Mouse (Mus musculus): ENCODE data around the gene Nqo2. TPM values are rescaled to one million over a fixed set of nuclear protein-coding genes. Genes with fewer than 3 reads are reported as not detected.

Nqo2 gene
- polyA plus RNA-seq, 1 experiment: 20.9 TPM

GRCm38 (mm10) chr13:34007234-34007633 lies 42.7 kb downstream of the Nqo2 start:
- Histone ChIP-seq H3K9ac (ENCODE audit: low read depth, poor library complexity, severe bottlenecking) (no peak overlapping the region), H3K27me3 (ENCODE audit: control insufficient read depth, insufficient read depth, low read length, poor library complexity, severe bottlenecking) (no peaks in the 10 kb centered on the region), H3K4me1 (ENCODE audit: control insufficient read depth, insufficient read depth, low read length) (no peaks in the 10 kb centered on the region), H3K27ac (ENCODE audit: insufficient read depth, low read length) (no peak overlapping the region), H3K36me3 (ENCODE audit: control insufficient read depth, insufficient read depth, low read length, poor library complexity, severe bottlenecking) (no peaks in the 10 kb centered on the region; the same call in 1 of the 2 replicates), H3K4me3 (ENCODE audit: low read depth, low read length) (no peak overlapping the region), H3K9me3 (replicated peaks; ENCODE audit: control insufficient read depth, insufficient read depth, low read length, poor library complexity, severe bottlenecking) (no peaks in the 10 kb centered on the region)
- no peak for TF ChIP-seq POLR2A (IDR thresholded peaks at IDR 0.05; ENCODE audit: insufficient read depth, low read length)
- TF ChIP-seq CTCF (IDR thresholded peaks at IDR 0.05; ENCODE audit: low read depth, low read length): no peak
- no peak for TF ChIP-seq EP300 (IDR thresholded peaks at IDR 0.05; ENCODE audit: insufficient read depth, low read depth, low read length)

- Histone ChIP-seq H3K36me3 (ENCODE audit: control insufficient read depth, insufficient read depth, low read length, poor library complexity, severe bottlenecking) (peaks cover 3% of the 10 kb centered on the region; the same call in 1 of the 2 replicates), H3K27me3 (ENCODE audit: control insufficient read depth, insufficient read depth, low read length, poor library complexity, severe bottlenecking) (no peaks in the 10 kb centered on the region), H3K9ac (ENCODE audit: low read depth, poor library complexity, severe bottlenecking) (no peak overlapping the region), H3K9me3 (replicated peaks; ENCODE audit: control insufficient read depth, insufficient read depth, low read length, poor library complexity, severe bottlenecking) (no peaks in the 10 kb centered on the region), H3K27ac (ENCODE audit: insufficient read depth, low read length) (no peak overlapping the region), H3K4me3 (ENCODE audit: low read depth, low read length) (no peak overlapping the region), H3K4me1 (ENCODE audit: control insufficient read depth, insufficient read depth, low read length) (no peaks in the 10 kb centered on the region)
- TF ChIP-seq CTCF (IDR thresholded peaks at IDR 0.05; ENCODE audit: low read depth, low read length) (no peak), POLR2A (IDR thresholded peaks at IDR 0.05; ENCODE audit: insufficient read depth, low read length) (no peak), EP300 (IDR thresholded peaks at IDR 0.05; ENCODE audit: insufficient read depth, low read depth, low read length) (no peak)
These were observed 52.6 kb downstream of the Nqo2 start for GRCm38 (mm10) chr13:34016927-34017569.

- H3K4me1 ChIP-seq (ENCODE audit: control insufficient read depth, insufficient read depth, low read length): no peaks in the 10 kb centered on the region
- 0 out of 2 replicates have a peak, but pooled peaks cover 3% of the 10 kb centered on the region for H3K36me3 ChIP-seq (ENCODE audit: control insufficient read depth, insufficient read depth, low read length, poor library complexity, severe bottlenecking)
- no peak overlapping the region for H3K4me3 ChIP-seq (ENCODE audit: low read depth, low read length)
- TF ChIP-seq EP300 (IDR thresholded peaks at IDR 0.05; ENCODE audit: insufficient read depth, low read depth, low read length): no peak
- TF ChIP-seq CTCF (IDR thresholded peaks at IDR 0.05; ENCODE audit: low read depth, low read length): no peak
- no peak for TF ChIP-seq POLR2A (IDR thresholded peaks at IDR 0.05; ENCODE audit: insufficient read depth, low read length)
- no peak overlapping the region for H3K27ac ChIP-seq (ENCODE audit: insufficient read depth, low read length)
- no peaks in the 10 kb centered on the region for H3K9me3 ChIP-seq (replicated peaks; ENCODE audit: control insufficient read depth, insufficient read depth, low read length, poor library complexity, severe bottlenecking)
- H3K27me3 ChIP-seq (ENCODE audit: control insufficient read depth, insufficient read depth, low read length, poor library complexity, severe bottlenecking): no peaks in the 10 kb centered on the region
- H3K9ac ChIP-seq (ENCODE audit: low read depth, poor library complexity, severe bottlenecking): no peak overlapping the region
These were observed 54.0 kb downstream of the Nqo2 start for GRCm38 (mm10) chr13:34018521-34018920.

DNA sequence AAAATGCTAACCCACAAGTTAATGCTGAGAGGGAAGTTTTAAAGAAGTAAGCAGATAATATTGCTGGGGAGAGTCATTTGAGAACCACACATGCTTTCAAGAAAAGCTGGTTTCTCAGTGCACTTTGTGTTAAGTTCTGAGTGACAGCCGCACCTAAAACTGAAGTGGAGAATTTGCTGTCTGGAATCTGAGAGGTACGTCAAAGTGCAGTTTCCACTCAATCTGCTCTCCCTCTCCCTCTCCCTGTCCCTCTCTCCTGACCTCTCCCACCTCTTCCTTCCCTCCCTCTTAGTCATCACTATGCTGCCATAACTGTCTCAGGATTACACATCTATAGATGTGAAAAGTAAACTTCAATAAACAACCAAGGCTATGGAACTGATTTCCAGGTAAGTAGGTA lies 57.5 kb downstream of the Nqo2 start:
- Histone ChIP-seq H3K9me3 (replicated peaks; ENCODE audit: control insufficient read depth, insufficient read depth, low read length, poor library complexity, severe bottlenecking) (no peaks in the 10 kb centered on the region), H3K9ac (ENCODE audit: low read depth, poor library complexity, severe bottlenecking) (no peak overlapping the region), H3K27ac (ENCODE audit: insufficient read depth, low read length) (no peak overlapping the region), H3K4me3 (ENCODE audit: low read depth, low read length) (no peak overlapping the region), H3K36me3 (ENCODE audit: control insufficient read depth, insufficient read depth, low read length, poor library complexity, severe bottlenecking) (no peaks in the 10 kb centered on the region), H3K27me3 (ENCODE audit: control insufficient read depth, insufficient read depth, low read length, poor library complexity, severe bottlenecking) (no peaks in the 10 kb centered on the region), H3K4me1 (ENCODE audit: control insufficient read depth, insufficient read depth, low read length) (no peaks in the 10 kb centered on the region)
- no peak for TF ChIP-seq EP300 (IDR thresholded peaks at IDR 0.05; ENCODE audit: insufficient read depth, low read depth, low read length)
- no peak for TF ChIP-seq POLR2A (IDR thresholded peaks at IDR 0.05; ENCODE audit: insufficient read depth, low read length)
- no peak for TF ChIP-seq CTCF (IDR thresholded peaks at IDR 0.05; ENCODE audit: low read depth, low read length)

DNA sequence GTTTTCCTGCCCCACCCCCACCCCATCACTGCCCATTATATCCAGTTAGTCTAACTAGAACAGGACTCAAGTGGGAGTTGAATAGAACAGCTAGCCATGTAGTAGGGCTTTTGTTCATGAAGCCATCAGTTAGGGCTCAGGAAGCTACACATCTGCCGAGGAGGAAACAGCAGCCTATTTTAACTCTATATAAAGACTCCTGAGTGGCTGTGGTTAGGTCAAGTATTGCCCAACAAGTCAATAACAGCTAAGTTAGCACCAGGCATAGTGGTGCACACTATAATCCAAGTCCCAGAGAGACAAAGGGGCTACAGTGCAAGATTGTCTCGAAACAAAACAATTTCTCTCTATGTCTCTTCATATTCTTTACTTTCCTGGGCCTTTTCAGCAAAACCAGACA lies 67.6 kb downstream of the Nqo2 start:
- no peak for TF ChIP-seq POLR2A (IDR thresholded peaks at IDR 0.05; ENCODE audit: insufficient read depth, low read length)
- TF ChIP-seq CTCF (IDR thresholded peaks at IDR 0.05; ENCODE audit: low read depth, low read length): no peak
- no peak for TF ChIP-seq EP300 (IDR thresholded peaks at IDR 0.05; ENCODE audit: insufficient read depth, low read depth, low read length)
- H3K27ac ChIP-seq (ENCODE audit: insufficient read depth, low read length): no peak overlapping the region
- H3K36me3 ChIP-seq (ENCODE audit: control insufficient read depth, insufficient read depth, low read length, poor library complexity, severe bottlenecking): no peaks in the 10 kb centered on the region
- peaks cover 2% of the 10 kb centered on the region for H3K4me1 ChIP-seq (ENCODE audit: control insufficient read depth, insufficient read depth, low read length)
- no peak overlapping the region for H3K4me3 ChIP-seq (ENCODE audit: low read depth, low read length)
- no peak overlapping the region for H3K9ac ChIP-seq (ENCODE audit: low read depth, poor library complexity, severe bottlenecking)
- H3K27me3 ChIP-seq (ENCODE audit: control insufficient read depth, insufficient read depth, low read length, poor library complexity, severe bottlenecking): no peaks in the 10 kb centered on the region
- H3K9me3 ChIP-seq (replicated peaks; ENCODE audit: control insufficient read depth, insufficient read depth, low read length, poor library complexity, severe bottlenecking): no peaks in the 10 kb centered on the region

GRCm38 (mm10) chr13:34035424-34035823 lies 70.9 kb downstream of the Nqo2 start:
- H3K27me3 ChIP-seq (ENCODE audit: control insufficient read depth, insufficient read depth, low read length, poor library complexity, severe bottlenecking): no peaks in the 10 kb centered on the region
- no peak overlapping the region for H3K9ac ChIP-seq (ENCODE audit: low read depth, poor library complexity, severe bottlenecking)
- no peak overlapping the region for H3K4me3 ChIP-seq (ENCODE audit: low read depth, low read length)
- TF ChIP-seq EP300 (IDR thresholded peaks at IDR 0.05; ENCODE audit: insufficient read depth, low read depth, low read length): no peak
- TF ChIP-seq POLR2A (IDR thresholded peaks at IDR 0.05; ENCODE audit: insufficient read depth, low read length): no peak
- TF ChIP-seq CTCF (IDR thresholded peaks at IDR 0.05; ENCODE audit: low read depth, low read length): no peak
- H3K4me1 ChIP-seq (ENCODE audit: control insufficient read depth, insufficient read depth, low read length): peaks cover 3% of the 10 kb centered on the region
- H3K36me3 ChIP-seq (ENCODE audit: control insufficient read depth, insufficient read depth, low read length, poor library complexity, severe bottlenecking): no peaks in the 10 kb centered on the region
- H3K9me3 ChIP-seq (replicated peaks; ENCODE audit: control insufficient read depth, insufficient read depth, low read length, poor library complexity, severe bottlenecking): no peaks in the 10 kb centered on the region
- H3K27ac ChIP-seq (ENCODE audit: insufficient read depth, low read length): no peak overlapping the region

All from ES-Bruce4 (cell line).